Mouse (Mus musculus) brown adipose tissue, adult 24 weeks (tissue): ENCODE results near the gene Cfap74. TPM values are rescaled to one million over a fixed set of nuclear protein-coding genes. Genes with fewer than 3 reads are reported as not detected.

ENCODE experiments used
- H3K27ac ChIP-seq: fragments of 200-500 bp; replicated peaks from 2 replicates; pipeline ENCODE4 v1.5.1; 2012; ENCODE audit warnings: low read depth, mild to moderate bottlenecking, low read length
- H3K4me1 ChIP-seq: fragments of 200-500 bp; 2 replicates; pipeline ENCODE4 v1.6.1; 2012; ENCODE audit warnings: low read length, mixed read lengths; ENCODE audit not compliant: control insufficient read depth, insufficient read depth, insufficient read length
- H3K4me3 ChIP-seq: fragments of 200-500 bp; 2 replicates; pipeline ENCODE4 v1.5.1; 2012; ENCODE audit warnings: low read depth, mild to moderate bottlenecking, low read length, moderate library complexity; ENCODE audit not compliant: insufficient read depth
- polyA plus RNA-seq: library from polyadenylated mRNA; stranded (reverse); fragments of >200 nt; gene quantifications from 2 replicates; pipeline ENCODE4 v1.2.4, GENCODE M21; 2012; ENCODE audit not compliant: missing spikeins, insufficient read depth, insufficient read length

Cfap74 gene
- polyA plus RNA-seq, 1 experiment, result not detected

DNA sequence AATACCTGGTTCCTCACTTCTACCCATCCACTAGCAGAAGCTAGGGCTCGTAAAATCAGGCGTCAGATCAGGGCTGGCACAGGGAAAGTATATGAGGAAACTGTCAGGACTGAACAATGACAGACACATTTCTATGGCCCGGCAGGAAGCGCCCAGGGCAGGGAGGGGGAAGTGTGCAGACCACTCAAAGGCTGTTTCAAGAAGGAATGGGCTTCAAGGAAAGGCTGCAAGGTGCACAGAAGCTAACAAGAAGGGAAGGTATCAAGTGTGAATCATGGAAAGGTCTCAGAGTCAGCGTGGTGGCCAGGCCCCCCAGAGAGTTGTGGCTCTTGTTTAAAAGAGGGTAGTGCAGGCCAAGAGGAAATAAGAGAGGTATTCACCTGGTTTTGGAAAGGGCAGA lies 81.5 kb downstream of the Cfap74 start:
- Histone ChIP-seq H3K4me1 (peaks cover 49% of the 10 kb centered on the region), H3K4me3 (peak overlapping the region; percentile 57), H3K27ac (peak overlapping the region; percentile 89)

DNA sequence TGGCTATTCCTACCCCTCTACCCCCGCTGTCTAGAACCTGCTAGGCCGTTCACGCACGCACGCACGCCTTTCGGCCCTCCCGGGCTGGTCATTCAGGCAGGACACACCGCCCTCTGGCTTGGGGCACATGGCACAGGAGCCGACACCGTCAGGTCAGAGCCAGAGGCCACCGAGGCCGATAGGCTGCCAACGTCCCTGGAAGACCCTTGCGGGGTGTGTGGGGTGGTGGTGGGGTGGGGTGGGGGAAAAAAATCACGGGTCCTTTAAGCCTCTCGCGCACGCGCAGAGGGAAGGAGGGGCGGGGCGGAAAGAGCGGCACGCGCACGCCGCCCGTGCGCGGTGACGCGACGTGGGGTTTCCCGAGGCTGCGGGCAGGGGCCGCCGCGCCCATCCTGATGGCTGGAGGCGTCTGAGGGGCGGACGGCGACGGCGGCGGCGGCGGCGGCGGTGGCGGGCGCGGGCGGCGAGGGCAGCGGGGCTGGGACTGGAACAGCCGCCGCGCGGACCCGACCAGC lies 82.1 kb downstream of the Cfap74 start, which contains the start of gene Gnb1:
Gnb1 (plus strand) TSS at position 372 of the 515 bp plus-strand sequence.
- peak within 1 kb of the TSS; percentile 89 for H3K27ac ChIP-seq
- peak within 1 kb of the TSS; percentile 98 for H3K4me3 ChIP-seq
- H3K4me1 ChIP-seq, result peaks cover 51% of the 10 kb centered on the region

DNA sequence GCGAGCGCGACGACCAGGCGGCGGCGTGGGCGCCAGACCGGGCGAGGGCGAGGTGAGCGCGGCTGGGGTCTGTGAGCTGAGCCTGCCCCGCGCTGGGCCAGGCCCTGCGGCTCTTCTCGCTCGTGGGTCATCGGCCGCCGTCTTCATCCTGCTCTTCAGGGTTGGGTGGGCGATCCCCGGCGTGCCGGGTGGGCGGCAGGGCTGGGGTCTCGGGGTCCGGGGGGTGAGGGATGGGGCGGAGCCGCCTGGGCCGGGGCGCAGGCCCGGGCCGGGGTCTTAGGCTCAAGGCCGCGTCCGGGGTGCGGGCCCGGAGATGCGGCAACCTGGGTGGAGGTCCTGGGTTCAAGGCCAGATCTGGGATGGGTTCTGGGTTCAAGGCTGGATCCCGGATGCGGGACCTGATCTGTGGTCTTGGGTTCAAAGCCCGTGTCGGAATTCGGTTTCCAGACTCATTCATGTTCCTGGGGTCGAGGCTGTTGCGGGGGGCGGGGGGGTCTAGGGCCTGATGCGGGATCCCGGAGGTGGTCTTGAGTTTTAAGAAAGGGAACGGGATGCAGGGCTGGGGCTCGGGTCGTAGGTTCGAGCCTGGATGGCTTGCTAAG lies 82.6 kb downstream of the Cfap74 start:
- Histone ChIP-seq H3K27ac (peak overlapping the region; percentile 81), H3K4me3 (peak overlapping the region; percentile 98), H3K4me1 (peaks cover 46% of the 10 kb centered on the region)

DNA sequence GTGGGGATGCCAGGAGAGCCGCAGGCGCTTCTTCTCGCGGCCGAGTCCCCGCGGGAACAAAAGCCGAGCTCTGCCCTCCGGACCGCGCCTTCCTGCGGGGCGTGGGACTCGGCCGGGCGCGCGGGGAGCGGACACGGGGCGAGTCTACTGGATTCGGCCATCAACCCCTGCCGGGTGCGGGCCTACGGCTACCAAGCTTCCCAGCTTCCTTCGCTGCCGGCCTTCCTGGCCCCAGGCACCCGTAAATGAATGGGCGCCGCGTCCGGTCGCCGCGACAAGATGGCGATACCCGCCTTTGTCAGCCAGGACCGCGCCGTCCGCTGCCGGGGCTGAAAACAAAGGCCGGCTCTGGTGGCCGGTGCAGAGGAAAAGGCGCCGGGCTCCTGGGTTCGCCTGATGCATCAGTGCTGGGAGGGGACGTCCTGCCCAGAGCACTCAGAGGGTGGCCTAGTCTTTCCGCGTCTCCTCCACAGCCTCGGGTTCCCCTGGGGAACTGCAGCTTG lies 83.2 kb downstream of the Cfap74 start:
- Histone ChIP-seq H3K27ac (peak overlapping the region; percentile 81), H3K4me1 (peaks cover 41% of the 10 kb centered on the region), H3K4me3 (peak overlapping the region; percentile 98)

DNA sequence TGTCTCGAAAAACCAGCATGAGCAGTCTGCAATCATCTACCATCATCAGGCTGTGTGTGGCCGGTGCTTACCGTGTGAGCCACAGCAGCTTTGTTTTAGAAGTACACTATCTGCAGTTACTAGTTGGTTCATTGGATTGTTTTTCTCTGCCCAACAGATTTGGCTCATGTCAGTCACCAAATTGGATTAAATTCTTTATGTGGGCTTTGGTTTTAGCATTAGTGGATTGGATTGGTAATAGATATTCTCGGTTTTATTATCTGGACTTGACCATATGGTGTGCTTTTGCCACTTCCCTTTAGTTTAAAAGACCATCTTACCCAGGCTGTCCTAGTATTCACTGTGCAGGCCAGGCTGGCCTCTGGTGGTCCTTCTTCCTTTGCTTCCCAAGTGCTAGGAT lies 85.9 kb downstream of the Cfap74 start:
- no peak overlapping the region for H3K27ac ChIP-seq
- H3K4me1 ChIP-seq, result peaks cover 19% of the 10 kb centered on the region
- no peak overlapping the region for H3K4me3 ChIP-seq

DNA sequence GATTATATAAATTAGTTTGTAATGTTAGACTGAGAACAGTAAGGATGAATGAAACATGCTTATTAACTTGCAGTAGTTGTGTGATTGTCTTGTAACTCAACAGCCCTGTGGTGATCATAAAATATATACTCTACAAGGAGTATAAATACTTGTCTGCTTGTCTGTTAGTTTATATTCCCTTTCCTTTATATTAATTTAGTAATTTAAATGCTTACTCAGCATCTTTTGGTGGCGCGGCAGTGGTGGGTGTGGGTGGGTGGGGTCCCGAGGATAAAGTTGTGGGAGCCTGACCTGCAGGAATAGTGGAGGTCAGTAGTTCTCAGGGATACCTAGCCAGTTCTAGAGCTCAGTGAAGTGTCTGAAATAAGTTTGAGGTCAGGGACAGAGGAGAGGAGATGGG lies 89.0 kb downstream of the Cfap74 start:
- H3K4me1 ChIP-seq, result peaks cover 20% of the 10 kb centered on the region
- no peak overlapping the region for H3K4me3 ChIP-seq
- no peak overlapping the region for H3K27ac ChIP-seq

DNA sequence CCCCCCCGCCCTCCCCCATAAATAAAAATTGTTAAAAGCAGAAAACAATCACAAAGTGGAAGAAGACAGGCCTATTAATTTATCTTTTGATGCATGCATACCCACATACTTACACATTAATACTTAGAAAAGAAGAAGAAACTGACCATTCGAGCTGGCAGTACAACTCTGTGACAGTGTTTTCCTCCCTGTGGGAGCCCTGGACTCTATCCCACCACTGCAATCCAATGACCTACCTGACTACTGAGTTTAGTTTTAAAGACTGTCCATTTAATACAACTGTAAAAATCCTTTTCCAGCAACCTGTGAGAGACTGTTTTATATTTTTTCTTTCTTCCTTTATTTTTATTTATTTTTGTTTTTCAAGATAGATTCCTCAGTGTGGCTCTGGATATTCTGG lies 92.1 kb downstream of the Cfap74 start:
- peaks cover 34% of the 10 kb centered on the region for H3K4me1 ChIP-seq

DNA sequence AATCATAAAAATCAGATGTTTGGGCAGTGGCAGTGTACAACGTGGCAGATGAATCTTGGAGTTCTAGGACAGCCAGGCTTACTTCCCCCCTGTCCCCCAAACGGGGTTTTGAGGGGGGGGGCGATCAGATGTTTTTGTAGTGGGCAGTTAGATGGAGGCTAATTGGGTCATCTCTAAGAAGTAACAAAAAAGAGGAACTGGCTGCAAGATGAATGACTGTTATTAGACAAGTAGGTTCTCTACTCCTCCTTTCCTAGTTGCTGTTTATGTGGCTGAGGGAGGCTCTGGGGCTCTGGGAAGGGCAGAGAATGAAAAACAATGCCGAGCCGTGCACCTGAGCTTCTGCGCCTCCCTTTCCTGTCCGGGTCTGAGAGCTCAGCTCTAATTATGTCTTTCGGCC lies 96.1 kb downstream of the Cfap74 start:
- H3K4me1 ChIP-seq, result peaks cover 38% of the 10 kb centered on the region
- no peak overlapping the region for H3K27ac ChIP-seq
- H3K4me3 ChIP-seq, result 0 out of 2 replicates have a peak overlapping the region, but pooled peaks have one; percentile 17

More for the DNA sequence above, 92.1 kb downstream of the Cfap74 start:
- no peak overlapping the region for H3K27ac ChIP-seq
- H3K4me3 ChIP-seq, result no peak overlapping the region

DNA sequence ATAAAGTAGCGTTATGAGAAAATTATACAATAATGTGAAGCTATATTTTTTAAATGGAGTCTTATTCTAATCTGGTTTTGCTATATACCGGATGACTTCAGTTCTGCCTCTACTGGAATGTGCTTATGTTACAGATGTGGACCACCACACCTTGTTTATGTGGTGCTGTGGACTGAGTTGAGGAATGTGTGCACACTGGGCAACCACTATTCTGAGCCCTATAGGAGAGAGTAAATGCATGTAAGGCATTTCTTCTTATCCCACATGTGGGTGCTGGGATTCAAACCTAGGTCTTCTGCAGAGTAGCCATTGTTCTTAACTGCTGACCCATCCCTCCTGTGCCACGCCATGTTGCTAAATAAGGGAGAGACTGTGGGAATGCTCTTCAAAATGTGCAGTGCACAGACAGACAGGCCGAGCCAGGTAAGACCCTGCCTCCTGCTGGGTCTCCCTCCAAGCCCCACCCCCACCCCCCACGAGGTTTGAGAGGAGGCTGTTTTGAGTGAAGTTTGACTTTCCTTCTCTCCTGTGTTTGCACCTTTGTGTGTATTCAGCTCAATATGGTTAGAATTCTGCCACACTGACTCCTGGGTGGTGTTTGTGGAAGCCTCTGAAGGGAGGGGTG lies 96.8 kb downstream of the Cfap74 start:
- no peak overlapping the region for H3K27ac ChIP-seq
- H3K4me3 ChIP-seq, result no peak overlapping the region
- H3K4me1 ChIP-seq, result peaks cover 41% of the 10 kb centered on the region

DNA sequence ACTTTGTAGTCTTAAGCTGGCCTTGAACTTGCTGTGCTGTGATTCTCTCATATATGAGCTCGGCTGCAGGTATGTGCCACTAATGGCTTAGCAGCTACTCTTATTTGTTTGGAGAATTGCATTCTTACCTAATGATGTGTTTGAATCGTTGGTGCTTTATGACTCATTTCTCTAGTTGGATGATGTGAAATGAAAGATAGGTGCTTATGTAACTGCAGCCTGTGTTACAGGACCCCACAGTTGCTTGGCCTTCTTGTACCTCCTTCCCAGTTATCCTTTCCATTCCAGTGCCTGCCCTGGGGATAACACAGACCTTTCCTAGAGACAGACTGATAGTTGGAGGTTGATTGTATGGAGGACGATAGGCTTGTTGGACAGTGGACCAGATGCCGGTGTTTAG lies 99.6 kb downstream of the Cfap74 start:
- no peak overlapping the region for H3K4me3 ChIP-seq
- no peak overlapping the region for H3K27ac ChIP-seq
- peaks cover 35% of the 10 kb centered on the region for H3K4me1 ChIP-seq

DNA sequence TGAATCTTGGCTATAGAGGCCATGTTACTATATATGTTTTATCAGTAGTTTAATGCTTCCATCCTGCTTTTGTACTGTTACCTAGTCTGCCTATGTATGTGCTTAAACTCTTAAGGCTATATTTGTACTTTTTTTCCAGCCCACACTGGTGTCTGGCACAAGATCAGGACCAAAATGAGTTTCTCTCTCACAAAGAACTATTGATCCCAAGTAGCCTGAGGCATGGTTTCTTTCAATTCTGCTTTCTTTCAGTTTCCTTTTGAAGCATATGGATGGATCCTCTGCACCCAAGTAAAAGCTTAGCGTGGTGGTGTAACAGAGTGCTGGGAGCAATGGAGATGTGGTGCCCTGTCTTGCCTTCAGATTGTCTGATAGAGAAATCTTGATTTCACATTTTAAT lies 102.0 kb downstream of the Cfap74 start:
- Histone ChIP-seq H3K27ac (no peak overlapping the region), H3K4me3 (no peak overlapping the region), H3K4me1 (peaks cover 22% of the 10 kb centered on the region)

DNA sequence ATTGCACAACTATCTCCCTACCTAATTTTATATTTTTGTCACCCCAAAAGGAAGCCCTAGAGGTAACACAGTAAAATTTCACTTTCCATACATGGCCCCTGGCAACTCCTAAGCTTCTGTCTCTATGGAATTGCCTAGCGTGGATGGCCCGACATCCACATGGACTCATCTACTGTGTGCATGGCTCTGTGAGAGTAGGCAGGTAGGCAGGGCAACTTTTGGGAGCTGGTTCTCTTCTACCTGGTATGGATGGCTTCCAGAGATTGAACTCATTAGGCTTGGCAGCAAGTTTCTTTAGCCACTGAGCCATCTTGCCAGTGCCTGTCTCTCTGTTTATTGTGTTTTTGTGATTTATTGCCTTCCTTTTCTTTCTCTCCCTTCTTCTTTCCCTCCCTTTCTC lies 105.8 kb downstream of the Cfap74 start:
- Histone ChIP-seq H3K4me3 (no peak overlapping the region), H3K27ac (no peak overlapping the region), H3K4me1 (peaks cover 14% of the 10 kb centered on the region)

Other genes starting within 250 kb of the Cfap74 start
- 18.9 and 20.2 TPM in 2 replicates for gene Ski, start 186.6 kb upstream of the Cfap74 start, polyA plus RNA-seq
- 18.7 and 21.7 TPM in 2 replicates for gene Faap20, start 159.4 kb upstream of the Cfap74 start, polyA plus RNA-seq
- gene Prkcz, start 47.8 kb upstream of the Cfap74 start, polyA plus RNA-seq, result not detected in 2 replicates
- gene Gabrd, start 11.1 kb upstream of the Cfap74 start, polyA plus RNA-seq, result not detected in 2 replicates
- gene Tmem52, start 59.9 kb downstream of the Cfap74 start, polyA plus RNA-seq, result 1.1 and 3.7 TPM in 2 replicates
- gene Gnb1, start 82.2 kb downstream of the Cfap74 start, polyA plus RNA-seq, result 193 and 220 TPM in 2 replicates
- 147 and 155 TPM in 2 replicates for gene Nadk, start 153.2 kb downstream of the Cfap74 start, polyA plus RNA-seq
- 7.0 and 9.4 TPM in 2 replicates for gene Slc35e2, start 192.2 kb downstream of the Cfap74 start, polyA plus RNA-seq
- 32.4 and 37.9 TPM in 2 replicates for gene Cdk11b, start 215.7 kb downstream of the Cfap74 start, polyA plus RNA-seq
- not detected in 2 replicates for gene Gm10563, start 236.2 kb downstream of the Cfap74 start, polyA plus RNA-seq
- 3.3 and 5.5 TPM in 2 replicates for gene Mmp23, start 244.2 kb downstream of the Cfap74 start, polyA plus RNA-seq